9 mouse cellular contexts compared by ENCODE assay signal in genomic region chr6:38007459-38007858, GRCm38 (mm10). TPM values are rescaled to one million over a fixed set of nuclear protein-coding genes. Genes with fewer than 3 reads are reported as not detected.
DNase-seq lines count a peak whose midpoint lies in the region; ATAC-seq and TF ChIP-seq lines count a peak whose summit lies in the region.
"Had no signal": no experiment of that assay in that cellular context is flagged by ENCODE, and none has a peak within 500 bp of the region (broad histone marks: within the 10 kb centered on the region; RNA-seq: fewer than 3 reads in every experiment).

No protein-coding gene starts in this region.

- no peak overlapping the region for H3K9ac ChIP-seq in MEL (ENCODE audit: control insufficient read depth, low read depth, low read length, poor library complexity, severe bottlenecking)
- no peak overlapping the region for H3K9ac ChIP-seq in limb, embryonic 14.5 days (ENCODE audit: low read depth, low read length, severe bottlenecking)
- H3K9ac ChIP-seq: heart, embryonic 15.5 days had no signal

- no peak overlapping the region for H3K4me2 ChIP-seq in limb, embryonic 14.5 days (replicated peaks; ENCODE audit: low read depth, low read length, severe bottlenecking)
- H3K4me2 ChIP-seq: heart, embryonic 15.5 days had no signal

- peak; percentile 62; the same call in 1 of the 2 replicates for ATAC-seq in limb, embryonic 14.5 days (ENCODE audit: low FRiP score, low read depth)

- H3K27me3 ChIP-seq in MEL (ENCODE audit: control insufficient read depth in 1 of 2, insufficient read depth in 2 of 2, low read length in 2 of 2) = no peaks in the 10 kb centered on the region; a peak in 1 of 4 replicates
- H3K27me3 ChIP-seq in kidney, adult 2 months (replicated peaks; ENCODE audit: control insufficient read depth, insufficient read depth, low read length) = no peaks in the 10 kb centered on the region
- no peaks in the 10 kb centered on the region for H3K27me3 ChIP-seq in limb, embryonic 14.5 days (ENCODE audit: control insufficient read depth, insufficient read depth, low read length)
- H3K27me3 ChIP-seq: heart, embryonic 15.5 days had no signal

- no peaks in the 10 kb centered on the region for H3K9me3 ChIP-seq in MEL (replicated peaks; ENCODE audit: insufficient read depth, low read length)
- H3K9me3 ChIP-seq in limb, embryonic 14.5 days (ENCODE audit: control insufficient read depth, low read length) = no peaks in the 10 kb centered on the region
- H3K9me3 ChIP-seq: heart, embryonic 15.5 days had no signal

- no peaks in the 10 kb centered on the region for H3K4me1 ChIP-seq in MEL (ENCODE audit: control insufficient read depth in 1 of 2, insufficient read depth in 2 of 2, low read length in 2 of 2)
- no peaks in the 10 kb centered on the region for H3K4me1 ChIP-seq in kidney, adult 2 months (ENCODE audit: control insufficient read depth, insufficient read depth, low read length)
- H3K4me1 ChIP-seq in limb, embryonic 14.5 days (ENCODE audit: control insufficient read depth, insufficient read depth, low read length) = no peaks in the 10 kb centered on the region
- H3K4me1 ChIP-seq: heart, embryonic 15.5 days had no signal

- TF ChIP-seq CTCF in MEL (IDR thresholded peaks at IDR 0.05 in 2 of 3, conservative IDR thresholded peaks at IDR 0.05 in 1 of 3; ENCODE audit: control insufficient read depth in 1 of 3, insufficient read depth in 1 of 3, low read depth in 2 of 3, low read length in 3 of 3, poor library complexity in 1 of 3, severe bottlenecking in 1 of 3) = peak; percentile 50 to 62 (median 60)
- peak; percentile 75 for TF ChIP-seq CTCF in kidney, adult 2 months (conservative IDR thresholded peaks at IDR 0.05; ENCODE audit: insufficient read depth, insufficient read length, low read depth, low read length)

- no peaks in the 10 kb centered on the region for H3K36me3 ChIP-seq in MEL (ENCODE audit: control insufficient read depth in 1 of 2, insufficient read depth in 2 of 2, low read length in 2 of 2)
- no peaks in the 10 kb centered on the region; the same call in 1 of the 2 replicates for H3K36me3 ChIP-seq in kidney, adult 2 months (ENCODE audit: control insufficient read depth, insufficient read depth, low read length)
- no peaks in the 10 kb centered on the region for H3K36me3 ChIP-seq in limb, embryonic 14.5 days (ENCODE audit: control insufficient read depth, insufficient read depth, low read length)
- H3K36me3 ChIP-seq: heart, embryonic 15.5 days had no signal

- no peaks in the 10 kb centered on the region for H3K79me2 ChIP-seq in MEL (ENCODE audit: control insufficient read depth, insufficient read depth, low read length, poor library complexity)

- no peak overlapping the region for H3K4me3 ChIP-seq in MEL (ENCODE audit: control insufficient read depth in 1 of 2, insufficient read depth in 1 of 2, low read depth in 2 of 2, low read length in 2 of 2)
- no peak overlapping the region for H3K4me3 ChIP-seq in kidney, adult 2 months (ENCODE audit: insufficient read depth, low read depth, low read length)
- no peak overlapping the region for H3K4me3 ChIP-seq in limb, embryonic 14.5 days (replicated peaks; ENCODE audit: low read length)
- H3K4me3 ChIP-seq: heart, embryonic 15.5 days had no signal

- no peak for TF ChIP-seq EP300 in MEL (IDR thresholded peaks at IDR 0.05; ENCODE audit: low read depth in 1 of 2, low read length in 2 of 2)

- no peak overlapping the region for H3K27ac ChIP-seq in MEL (ENCODE audit: control insufficient read depth, low read depth, low read length)
- no peak overlapping the region for H3K27ac ChIP-seq in kidney, adult 2 months (ENCODE audit: insufficient read depth, low read depth, low read length)
- no peak overlapping the region for H3K27ac ChIP-seq in limb, embryonic 14.5 days (replicated peaks; ENCODE audit: low read depth, low read length)
- H3K27ac ChIP-seq: heart, embryonic 15.5 days had no signal

- WGBS in kidney, adult 2 months = 7% methylated on average over 6 of the region's 6 CpGs
- 14% methylated on average over 6 of the region's 6 CpGs for WGBS in limb, embryonic 14.5 days

- no peak for TF ChIP-seq POLR2A in MEL (IDR thresholded peaks at IDR 0.05; ENCODE audit: control insufficient read depth in 1 of 2, insufficient read depth in 1 of 2, low read depth in 1 of 2, low read length in 2 of 2, poor library complexity in 1 of 2)
- no peak for TF ChIP-seq POLR2A in kidney, adult 2 months (IDR thresholded peaks at IDR 0.05; ENCODE audit: low read depth, low read length)
- no peak for TF ChIP-seq POLR2A in limb, embryonic 14.5 days (IDR thresholded peaks at IDR 0.05; ENCODE audit: borderline replicate concordance, extremely low read depth, insufficient read depth, insufficient read length)

- DNase-seq in A20 (ENCODE audit: low read depth, low spot score) (peak; percentile 75), MEL (ENCODE audit: low read depth, low spot score) (peak; percentile 74)
- peak; percentile 41 for DNase-seq in cerebellum, adult 8-10 months
- peak; percentile 80 for DNase-seq in forelimb bud, embryonic 11.5 days (ENCODE audit: low read depth, low spot score)
- DNase-seq in kidney, adult 2 months = peak; percentile 61
- peak; percentile 84 for DNase-seq in limb, embryonic 14.5 days (ENCODE audit: low spot score)
- DNase-seq in neural tube, embryonic 10.5 days (ENCODE audit: extremely low spot score, low spot score) = peak; percentile 53
- DNase-seq in thymus, postnatal 36 days = peak; percentile 11 to 21

- peak; percentile 50 for TF ChIP-seq RAD21 in MEL (IDR thresholded peaks at IDR 0.05; ENCODE audit: low read depth, low read length)

TF ChIP-seq in MEL, 35 proteins besides CTCF, POLR2A, EP300 and RAD21:
- TF ChIP-seq BHLHE40 (IDR thresholded peaks at IDR 0.05; ENCODE audit: borderline replicate concordance, low read depth, low read length) = peak; percentile 55; the same call in 1 of the 2 replicates
- TF ChIP-seq MAZ (IDR thresholded peaks at IDR 0.05; ENCODE audit: low read depth, low read length) = no peak
- TF ChIP-seq MYC (IDR thresholded peaks at IDR 0.05; ENCODE audit: low read depth, low read length) = peak; percentile 32; the same call in 1 of the 2 replicates
- TF ChIP-seq ZC3H11A (IDR thresholded peaks at IDR 0.05; ENCODE audit: low read depth, low read length) = peak; percentile 29
- peak; percentile 65 for TF ChIP-seq SMC3 (IDR thresholded peaks at IDR 0.05; ENCODE audit: low read depth, low read length)
- no peak for TF ChIP-seq GABPA (IDR thresholded peaks at IDR 0.05; ENCODE audit: low read depth, low read length)

RNA-seq across cellular contexts. Expression of gene Svopl, which starts 39.3 kb away (rescaled TPM):
- not detected in 2 replicates for total RNA-seq in MEL (2012; rRNA removed)
- not detected for polyA plus RNA-seq in MEL (2012; ENCODE audit: insufficient read depth in 1 of 2, insufficient read length in 2 of 2, low read depth in 1 of 2, low replicate concordance in 2 of 2, missing spikeins in 1 of 2)
- polyA plus RNA-seq in kidney, adult 2 months (2012; rRNA removed) = 13.5 and 14.3 TPM in 2 replicates
- polyA plus RNA-seq in limb, embryonic 14.5 days (2012; rRNA removed) = 1.3 and 1.6 TPM in 2 replicates
- polyA plus RNA-seq in limb, embryonic 14.5 days (2014; fragmentation: Nextera tagmentation; extraction: Ambion mirVana) = 0.95 and 1.2 TPM in 2 replicates

Comparison
In these comparisons a context has a peak if more than half of its experiments do, and no peak if none do; other contexts are left out.
1. DNase-seq: peak in every context shown above with its lines; median percentile 84 in limb, embryonic 14.5 days; 80 in forelimb bud, embryonic 11.5 days; 75 in A20; 74 in MEL; 61 in kidney, adult 2 months; 53 in neural tube, embryonic 10.5 days; 41 in cerebellum, adult 8-10 months; 16 in thymus, postnatal 36 days.